Mouse (Mus musculus): ENCODE results near the gene Kcnt1. TPM values are rescaled to one million over a fixed set of nuclear protein-coding genes. Genes with fewer than 3 reads are reported as not detected.

Kcnt1 gene
- polyA plus RNA-seq, 1 experiment from 2014 or later = 0.34 TPM

GRCm38 (mm10) chr2:25847226-25847625 lies 16.3 kb upstream of the Kcnt1 start, which contains the start of gene Sohlh1:
Gene Sohlh1 (minus strand): TSS chr2:25847248.
- H3K36me3 ChIP-seq = no peaks in the 10 kb centered on the region
- no peak within 1 kb of the TSS for H3K27ac ChIP-seq
- no peaks in the 10 kb centered on the region for H3K27me3 ChIP-seq
- no peak within 1 kb of the TSS for H3K4me2 ChIP-seq
- no peak within 1 kb of the TSS for H3K4me3 ChIP-seq (replicated peaks)
- no peak for ATAC-seq (ENCODE audit: insufficient number of reproducible peaks, insufficient read depth, low FRiP score, low TSS enrichment, low read depth)
- H3K9me3 ChIP-seq = no peaks in the 10 kb centered on the region
- 0 out of 2 replicates have a peak, but pooled peaks cover 13% of the 10 kb centered on the region for H3K4me1 ChIP-seq (replicated peaks)
- no peak within 1 kb of the TSS for H3K9ac ChIP-seq (replicated peaks)
- 82% methylated on average over 16 of the region's 16 CpGs for WGBS

- Histone ChIP-seq H3K4me3 (replicated peaks) (no peak overlapping the region), H3K4me1 (replicated peaks) (0 out of 2 replicates have a peak, but pooled peaks cover 13% of the 10 kb centered on the region), H3K9me3 (no peaks in the 10 kb centered on the region), H3K27me3 (no peaks in the 10 kb centered on the region), H3K27ac (no peak overlapping the region), H3K4me2 (no peak overlapping the region), H3K36me3 (no peaks in the 10 kb centered on the region), H3K9ac (replicated peaks) (no peak overlapping the region)
- ATAC-seq (ENCODE audit: insufficient number of reproducible peaks, insufficient read depth, low FRiP score, low TSS enrichment, low read depth) = no peak
- 14% methylated on average over 4 of the region's 4 CpGs for WGBS
Observed at GRCm38 (mm10) chr2:25850330-25850729, 13.2 kb upstream of the Kcnt1 start.

- Histone ChIP-seq H3K4me1 (replicated peaks) (no peaks in the 10 kb centered on the region), H3K36me3 (no peaks in the 10 kb centered on the region), H3K4me3 (replicated peaks) (no peak overlapping the region), H3K9ac (replicated peaks) (no peak overlapping the region), H3K4me2 (no peak overlapping the region), H3K9me3 (no peaks in the 10 kb centered on the region), H3K27me3 (no peaks in the 10 kb centered on the region), H3K27ac (no peak overlapping the region; the same call in 1 of the 2 replicates)
- WGBS = 64% methylated on average over 3 of the region's 3 CpGs
- ATAC-seq (ENCODE audit: insufficient number of reproducible peaks, insufficient read depth, low FRiP score, low TSS enrichment, low read depth) = no peak
Observed at GRCm38 (mm10) chr2:25852626-25853025, 10.9 kb upstream of the Kcnt1 start.

GRCm38 (mm10) chr2:25853998-25854397 lies 9.5 kb upstream of the Kcnt1 start:
- Histone ChIP-seq H3K4me3 (replicated peaks) (no peak overlapping the region), H3K4me1 (replicated peaks) (no peaks in the 10 kb centered on the region), H3K36me3 (no peaks in the 10 kb centered on the region), H3K27ac (no peak overlapping the region), H3K27me3 (no peaks in the 10 kb centered on the region), H3K4me2 (no peak overlapping the region), H3K9me3 (no peaks in the 10 kb centered on the region), H3K9ac (replicated peaks) (no peak overlapping the region)
- 80% methylated on average over 5 of the region's 5 CpGs for WGBS
- ATAC-seq (ENCODE audit: insufficient number of reproducible peaks, insufficient read depth, low FRiP score, low TSS enrichment, low read depth) = no peak

GRCm38 (mm10) chr2:25859891-25860290 lies 3.6 kb upstream of the Kcnt1 start:
- Histone ChIP-seq H3K27ac (no peak overlapping the region), H3K4me2 (no peak overlapping the region), H3K4me1 (replicated peaks) (peaks cover 15% of the 10 kb centered on the region), H3K9me3 (no peaks in the 10 kb centered on the region), H3K27me3 (peaks cover 31% of the 10 kb centered on the region), H3K36me3 (no peaks in the 10 kb centered on the region), H3K9ac (replicated peaks) (no peak overlapping the region), H3K4me3 (replicated peaks) (no peak overlapping the region)
- no peak for ATAC-seq (ENCODE audit: insufficient number of reproducible peaks, insufficient read depth, low FRiP score, low TSS enrichment, low read depth)
- 83% methylated on average over 3 of the region's 3 CpGs for WGBS

GRCm38 (mm10) chr2:25862038-25862437 lies 1.5 kb upstream of the Kcnt1 start:
- WGBS = 77% methylated on average over 2 of the region's 2 CpGs
- Histone ChIP-seq H3K9ac (replicated peaks) (no peak overlapping the region), H3K27me3 (peaks cover 52% of the 10 kb centered on the region)

GRCm38 (mm10) chr2:25862696-25863270 lies 751 bp upstream of the Kcnt1 start:
- H3K4me3 ChIP-seq (replicated peaks) = no peak overlapping the region
- ATAC-seq (ENCODE audit: insufficient number of reproducible peaks, insufficient read depth, low FRiP score, low TSS enrichment, low read depth) = no peak
- H3K27me3 ChIP-seq = peaks cover 55% of the 10 kb centered on the region
- H3K27ac ChIP-seq = no peak overlapping the region
- no peaks in the 10 kb centered on the region for H3K9me3 ChIP-seq
- peaks cover 15% of the 10 kb centered on the region for H3K4me1 ChIP-seq (replicated peaks)
- H3K4me2 ChIP-seq = peak overlapping the region; percentile 89; the same call in 1 of the 2 replicates
- H3K9ac ChIP-seq (replicated peaks) = no peak overlapping the region
- no peaks in the 10 kb centered on the region for H3K36me3 ChIP-seq
- 69% methylated on average over 5 of the region's 5 CpGs for WGBS

More at GRCm38 (mm10) chr2:25862038-25862437, 1.5 kb upstream of the Kcnt1 start:
- H3K27ac ChIP-seq = no peak overlapping the region
- no peaks in the 10 kb centered on the region for H3K9me3 ChIP-seq
- H3K4me2 ChIP-seq = no peak overlapping the region
- H3K4me1 ChIP-seq (replicated peaks) = peaks cover 15% of the 10 kb centered on the region
- no peak for ATAC-seq (ENCODE audit: insufficient number of reproducible peaks, insufficient read depth, low FRiP score, low TSS enrichment, low read depth)
- no peak overlapping the region for H3K4me3 ChIP-seq (replicated peaks)
- no peaks in the 10 kb centered on the region for H3K36me3 ChIP-seq

- peak overlapping the region; percentile 46 for H3K4me3 ChIP-seq (replicated peaks)
- H3K9ac ChIP-seq (replicated peaks) = no peak overlapping the region
- ATAC-seq (ENCODE audit: insufficient number of reproducible peaks, insufficient read depth, low FRiP score, low TSS enrichment, low read depth) = no peak
- no peaks in the 10 kb centered on the region for H3K9me3 ChIP-seq
- peak overlapping the region; percentile 89 for H3K4me2 ChIP-seq
- H3K36me3 ChIP-seq = no peaks in the 10 kb centered on the region
- peaks cover 59% of the 10 kb centered on the region for H3K27me3 ChIP-seq
- 5% methylated on average over 18 of the region's 18 CpGs for WGBS
- H3K27ac ChIP-seq = no peak overlapping the region
- H3K4me1 ChIP-seq (replicated peaks) = peaks cover 15% of the 10 kb centered on the region
Observed at GRCm38 (mm10) chr2:25864230-25864629, 696 bp downstream of the Kcnt1 start.

GRCm38 (mm10) chr2:25865412-25865811 lies 1.9 kb downstream of the Kcnt1 start:
- Histone ChIP-seq H3K4me2 (no peak overlapping the region), H3K36me3 (no peaks in the 10 kb centered on the region), H3K9ac (replicated peaks) (no peak overlapping the region), H3K27me3 (peaks cover 59% of the 10 kb centered on the region), H3K4me3 (replicated peaks) (no peak overlapping the region), H3K9me3 (no peaks in the 10 kb centered on the region), H3K4me1 (replicated peaks) (peaks cover 15% of the 10 kb centered on the region), H3K27ac (no peak overlapping the region)
- WGBS = 16% methylated on average over 4 of the region's 4 CpGs
- ATAC-seq (ENCODE audit: insufficient number of reproducible peaks, insufficient read depth, low FRiP score, low TSS enrichment, low read depth) = no peak

- ATAC-seq (ENCODE audit: insufficient number of reproducible peaks, insufficient read depth, low FRiP score, low TSS enrichment, low read depth) = no peak
- no peak overlapping the region for H3K9ac ChIP-seq (replicated peaks)
- H3K9me3 ChIP-seq = no peaks in the 10 kb centered on the region
- 56% methylated on average over 5 of the region's 5 CpGs for WGBS
- H3K4me3 ChIP-seq (replicated peaks) = no peak overlapping the region
- H3K27ac ChIP-seq = no peak overlapping the region
- peaks cover 15% of the 10 kb centered on the region for H3K4me1 ChIP-seq (replicated peaks)
- no peak overlapping the region for H3K4me2 ChIP-seq
- peaks cover 59% of the 10 kb centered on the region for H3K27me3 ChIP-seq
- no peaks in the 10 kb centered on the region for H3K36me3 ChIP-seq
Observed at GRCm38 (mm10) chr2:25866656-25867055, 3.1 kb downstream of the Kcnt1 start.

GRCm38 (mm10) chr2:25877250-25877735 lies 13.8 kb downstream of the Kcnt1 start:
- Histone ChIP-seq H3K36me3 (no peaks in the 10 kb centered on the region), H3K4me1 (replicated peaks) (peaks cover 8% of the 10 kb centered on the region; the same call in 1 of the 2 replicates), H3K27me3 (peaks cover 65% of the 10 kb centered on the region), H3K9ac (replicated peaks) (peak overlapping the region; percentile 44; the same call in 1 of the 2 replicates), H3K4me3 (replicated peaks) (peak overlapping the region; percentile 47), H3K27ac (no peak overlapping the region), H3K4me2 (peak overlapping the region; percentile 77), H3K9me3 (0 out of 2 replicates have a peak, but pooled peaks cover 3% of the 10 kb centered on the region)
- WGBS = 28% methylated on average over 7 of the region's 7 CpGs
- ATAC-seq (ENCODE audit: insufficient number of reproducible peaks, insufficient read depth, low FRiP score, low TSS enrichment, low read depth) = no peak
